Mouse (Mus musculus): ENCODE measurements around the gene Exosc7.
A peak's percentile ranks its signal among the peaks of the same experiment; 100 is the strongest.

The Exosc7 gene

DNA sequence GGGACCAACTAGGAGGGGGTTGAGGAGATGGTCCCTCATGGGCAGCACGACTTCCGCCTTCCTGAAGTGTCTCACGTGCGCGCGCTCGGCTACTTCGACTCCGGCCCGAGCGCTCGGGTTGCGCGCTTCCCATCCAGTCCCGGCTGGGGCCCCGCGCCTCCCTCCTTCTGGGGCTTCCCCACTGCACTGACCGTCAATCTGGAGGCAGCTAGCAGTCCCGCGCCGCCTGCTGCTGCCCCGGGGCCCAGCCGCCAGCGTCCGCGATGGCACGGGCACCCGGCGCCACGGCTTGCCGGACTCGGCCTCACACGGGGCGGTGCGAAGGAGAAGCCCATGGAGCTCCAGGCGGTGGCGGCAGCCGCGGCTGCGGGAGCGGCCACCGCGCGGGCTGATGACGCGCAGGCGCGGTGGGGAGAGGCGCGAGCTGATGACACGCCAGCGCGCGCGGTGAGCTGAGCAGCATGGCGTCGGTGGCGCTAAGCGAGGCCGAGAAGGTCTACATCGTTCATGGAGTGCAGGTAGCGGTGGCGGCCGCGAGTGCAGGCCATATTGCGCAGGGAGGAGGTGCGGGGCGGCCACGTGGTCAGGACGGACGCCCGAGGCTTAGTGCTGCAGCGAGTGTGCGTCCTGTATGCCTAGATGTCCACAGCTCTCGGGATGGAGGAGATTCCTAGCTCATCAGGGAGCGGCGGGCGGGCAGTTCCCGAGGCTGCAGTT, at the start of gene Exosc7, which contains the start of gene Zdhhc3:
TSS of gene Exosc7 (plus strand) at position 411 of the 717 bp plus-strand sequence.
TSS of gene Zdhhc3 (minus strand) at position 401 of the 717 bp plus-strand sequence.
- peak; percentile 95 for DNase-seq (ENCODE audit: low read depth, low spot score)

DNA sequence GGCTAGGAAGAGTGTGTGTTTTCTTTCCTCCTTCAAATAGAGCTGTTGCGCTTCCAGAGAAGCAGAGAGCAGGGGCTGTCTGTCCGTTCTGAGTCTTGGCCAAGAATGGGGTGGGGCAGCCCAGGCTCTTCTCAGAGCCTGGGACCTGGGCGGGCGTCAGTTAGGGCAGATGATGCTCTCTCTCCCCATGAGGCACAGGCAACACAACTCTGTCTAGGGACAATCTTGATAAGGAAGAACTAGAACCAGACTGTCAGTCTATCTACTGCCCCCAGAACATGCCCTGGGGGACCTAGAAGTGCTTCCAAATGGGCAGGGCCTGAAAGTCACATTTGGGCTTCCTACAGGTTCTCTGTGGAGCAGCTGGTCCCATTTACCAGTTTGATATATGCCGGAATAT, 33.9 kb upstream of the Exosc7 start:
- DNase-seq (ENCODE audit: low read depth, low spot score), result no peak

DNA sequence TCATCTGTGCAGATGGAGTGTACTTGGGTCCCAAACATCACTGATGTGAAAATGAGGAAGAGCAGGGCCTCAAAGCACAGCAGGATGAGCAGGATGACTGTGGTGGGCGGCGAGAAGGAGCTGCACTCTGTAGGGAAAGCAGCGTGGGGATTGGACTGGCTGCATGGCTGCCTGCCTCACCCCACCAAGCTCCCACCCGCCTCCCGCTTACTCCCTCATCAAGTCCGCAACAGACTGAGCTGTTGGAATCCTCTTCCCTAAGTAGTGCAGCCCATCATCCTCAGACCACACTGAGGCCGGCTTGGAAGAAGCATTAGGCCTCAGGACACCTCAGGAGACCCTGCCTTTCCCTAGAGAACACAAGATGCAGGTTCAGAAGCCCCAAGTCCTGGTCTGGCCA, 32.7 kb upstream of the Exosc7 start:
- DNase-seq (ENCODE audit: low read depth, low spot score), result no peak

DNA sequence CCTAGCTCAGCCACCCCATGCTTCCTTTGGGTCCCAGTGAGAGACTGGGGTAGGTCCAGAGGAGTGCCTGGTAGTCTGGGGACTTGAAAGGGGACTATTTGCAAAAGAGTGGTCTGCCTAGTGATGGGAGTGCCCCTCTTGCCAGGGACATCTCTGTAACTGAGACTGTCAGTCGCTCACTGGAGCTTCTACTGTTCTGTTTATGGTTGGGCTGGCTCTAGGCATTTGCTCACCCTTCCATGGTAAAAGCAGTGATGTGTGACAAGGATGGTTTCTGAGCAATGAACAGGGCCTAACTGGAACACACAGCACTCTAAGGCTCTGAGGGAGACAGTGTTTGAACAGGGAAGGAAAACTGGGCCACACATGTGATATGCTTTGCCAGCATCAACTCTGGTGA, 32.2 kb upstream of the Exosc7 start:
- DNase-seq (ENCODE audit: low read depth, low spot score), result no peak

DNA sequence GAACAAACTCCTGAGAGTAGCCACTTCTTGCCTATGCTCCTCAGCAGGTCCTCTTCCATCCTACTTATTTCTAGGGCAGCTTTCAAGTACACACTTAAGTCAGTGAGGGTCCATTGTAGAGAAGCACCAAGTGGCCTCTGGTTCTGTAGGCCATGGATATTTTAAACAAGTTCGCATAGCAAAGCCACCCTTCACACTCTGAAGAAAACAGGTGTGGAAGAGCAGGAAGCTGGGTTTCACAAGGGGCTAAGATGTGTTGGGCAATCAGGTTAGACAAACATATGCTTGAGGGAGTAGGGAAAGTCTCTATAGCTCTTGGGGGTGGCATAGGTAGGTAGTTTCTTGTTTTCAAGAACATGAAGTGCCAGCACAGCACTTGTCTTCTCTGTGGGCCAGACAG, 27.6 kb upstream of the Exosc7 start:
- DNase-seq (ENCODE audit: low read depth, low spot score), result no peak

DNA sequence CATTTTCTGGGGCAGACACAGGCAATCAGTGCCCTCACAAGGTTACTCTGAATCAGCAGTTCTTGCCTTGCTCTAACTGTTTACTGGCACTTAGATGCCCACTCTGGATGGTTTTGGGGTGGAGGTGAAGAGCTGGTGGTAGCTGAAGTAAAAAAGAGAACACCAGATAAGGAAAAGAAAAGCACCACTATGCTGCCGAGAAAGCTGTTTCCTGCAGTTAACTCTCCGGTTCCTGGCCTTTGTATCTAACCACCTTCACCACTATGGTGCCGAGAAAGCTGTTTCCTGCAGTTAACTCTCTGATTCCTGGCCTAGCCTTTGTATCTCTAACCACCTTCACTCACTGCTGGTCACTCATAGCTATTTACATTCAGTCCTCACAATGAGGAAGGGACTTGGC, 25.5 kb upstream of the Exosc7 start:
- DNase-seq (ENCODE audit: low read depth, low spot score), result no peak

DNA sequence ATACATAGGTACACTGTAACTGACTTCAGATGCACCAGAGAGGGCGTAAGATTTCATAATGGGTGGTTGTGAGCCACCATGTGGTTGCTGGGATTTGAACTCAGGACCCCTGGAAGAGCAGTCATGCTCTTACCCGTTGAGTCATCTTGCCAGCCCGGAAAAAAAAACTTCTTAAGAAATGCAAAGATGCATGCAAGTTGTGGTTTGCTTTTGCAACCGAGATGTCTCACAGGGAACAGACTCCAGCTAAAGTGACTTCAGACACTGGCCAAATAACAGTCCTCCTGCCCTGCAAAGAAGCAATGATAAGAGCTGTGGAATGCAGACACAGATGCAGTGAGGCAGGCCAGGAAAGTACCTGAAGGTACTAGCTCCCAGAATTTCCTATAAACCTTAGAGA, 22.2 kb upstream of the Exosc7 start:
- no peak for DNase-seq (ENCODE audit: low read depth, low spot score)

DNA sequence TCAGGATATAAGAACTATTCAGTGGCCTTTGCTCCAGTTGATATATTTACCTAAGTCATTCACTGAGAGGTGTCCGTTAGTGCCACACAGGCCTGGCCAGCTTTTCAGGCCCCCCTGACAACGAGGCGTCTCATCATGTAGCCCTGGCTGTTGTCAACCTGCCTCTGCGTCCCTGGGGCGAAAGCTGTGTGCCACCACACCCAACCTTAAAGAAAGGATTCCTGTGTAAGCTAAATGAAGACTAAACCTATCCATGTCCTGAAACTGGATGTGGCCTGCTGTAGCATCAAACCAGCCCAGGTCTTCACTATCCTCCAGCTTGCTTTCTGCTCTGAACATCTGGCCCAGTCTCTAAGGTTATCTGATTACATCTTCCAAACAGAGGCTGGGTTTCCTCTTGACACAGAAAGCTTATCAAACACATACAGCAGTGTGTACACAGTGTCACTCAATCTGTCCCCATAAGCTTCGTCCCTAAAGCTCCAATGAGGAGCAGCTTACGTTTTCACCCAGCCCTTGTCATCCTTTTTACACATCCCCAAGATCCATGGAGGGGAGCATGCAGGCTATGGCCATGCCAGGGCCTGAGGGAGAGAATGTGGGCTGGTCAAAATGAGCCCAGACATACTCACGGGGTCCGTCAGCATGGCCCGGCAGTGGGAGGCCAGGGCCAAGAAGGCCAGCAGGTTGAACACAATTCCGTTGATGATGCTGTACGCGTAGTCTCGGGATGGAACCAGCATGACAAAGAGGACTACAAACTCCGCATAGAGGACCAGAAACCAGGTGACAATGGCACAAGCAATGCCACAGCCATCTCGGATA, 13.2 kb upstream of the Exosc7 start:
- no peak for DNase-seq (ENCODE audit: low read depth, low spot score)

DNA sequence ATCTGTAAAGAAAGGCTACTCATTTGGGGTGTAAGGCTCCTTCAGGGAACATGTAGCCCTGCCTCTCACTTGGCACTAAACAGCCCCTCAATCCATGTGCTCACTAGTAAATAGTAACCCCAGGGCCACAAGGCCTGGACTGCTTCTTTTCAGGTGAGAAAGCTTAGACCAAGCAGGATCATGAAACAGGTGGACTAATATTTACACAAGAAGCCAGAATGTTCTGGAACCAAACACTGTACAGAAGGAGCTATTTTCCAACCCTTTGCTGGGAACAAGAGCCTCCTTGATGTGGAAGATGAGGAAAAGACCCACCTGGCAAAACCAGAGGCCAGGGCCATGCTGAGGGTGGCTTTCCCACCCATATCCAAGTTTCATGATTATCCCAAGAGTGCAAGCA, 9.6 kb upstream of the Exosc7 start:
- no peak for DNase-seq (ENCODE audit: low read depth, low spot score)

DNA sequence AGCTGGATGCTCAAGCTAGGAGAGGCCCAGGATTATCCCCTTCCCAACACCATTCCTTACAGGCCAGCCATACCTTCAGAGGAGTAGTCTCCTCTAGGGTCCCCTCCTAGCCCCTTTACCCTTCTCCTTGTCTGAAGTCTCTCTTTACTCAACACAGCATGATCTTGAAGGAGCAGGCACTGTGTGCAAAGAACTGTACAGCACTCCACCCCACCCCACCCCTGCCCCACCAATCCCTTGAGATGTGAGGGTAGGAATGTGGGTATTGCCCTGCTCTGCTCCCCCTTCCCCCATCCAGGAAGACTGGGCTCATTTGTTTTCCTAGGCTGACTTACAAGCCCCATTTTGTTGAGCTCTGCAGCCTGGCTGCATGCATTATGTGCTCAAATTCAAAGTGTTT, 8.7 kb upstream of the Exosc7 start:
- no peak for DNase-seq (ENCODE audit: low read depth, low spot score)

DNA sequence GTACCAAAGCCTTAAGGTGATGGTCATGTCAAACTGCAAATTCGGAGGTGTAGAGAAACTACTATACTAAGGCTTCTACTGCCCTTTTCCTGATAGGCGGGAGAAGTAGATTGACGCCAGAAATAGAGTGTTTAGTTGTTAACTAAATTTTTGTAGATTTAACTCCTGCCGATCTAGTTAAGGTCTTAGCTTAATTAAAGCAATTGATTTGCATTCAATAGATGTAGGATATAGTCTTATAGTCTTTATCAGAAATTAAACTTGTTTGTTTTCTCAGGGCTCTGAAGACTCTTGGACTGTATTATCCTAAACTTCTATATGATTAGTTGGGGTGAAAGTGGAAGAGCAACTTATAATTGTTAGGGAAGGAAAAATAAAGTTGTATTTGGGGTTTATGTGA, 5.8 kb upstream of the Exosc7 start:
- no peak for DNase-seq (ENCODE audit: low read depth, low spot score)

DNA sequence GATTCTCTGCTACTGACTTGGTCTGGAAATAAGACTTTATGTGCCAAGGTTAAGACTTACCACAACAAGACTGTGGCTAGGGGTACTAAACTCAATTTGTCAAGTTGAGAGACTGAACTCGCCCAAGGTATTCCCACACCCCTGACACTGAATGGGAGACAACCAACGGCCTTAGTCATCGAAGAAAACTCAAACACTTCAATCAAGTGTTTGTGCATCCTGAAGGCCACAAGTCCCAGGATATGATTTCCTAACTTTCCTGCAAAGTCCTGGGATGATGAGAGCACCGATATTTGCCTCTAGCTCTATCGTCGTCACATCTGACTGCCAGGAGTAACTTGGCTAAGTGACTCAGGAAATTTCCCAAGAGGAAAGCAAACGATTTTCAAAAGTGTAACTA, 3.8 kb upstream of the Exosc7 start:
- DNase-seq (ENCODE audit: low read depth, low spot score), result no peak

DNA sequence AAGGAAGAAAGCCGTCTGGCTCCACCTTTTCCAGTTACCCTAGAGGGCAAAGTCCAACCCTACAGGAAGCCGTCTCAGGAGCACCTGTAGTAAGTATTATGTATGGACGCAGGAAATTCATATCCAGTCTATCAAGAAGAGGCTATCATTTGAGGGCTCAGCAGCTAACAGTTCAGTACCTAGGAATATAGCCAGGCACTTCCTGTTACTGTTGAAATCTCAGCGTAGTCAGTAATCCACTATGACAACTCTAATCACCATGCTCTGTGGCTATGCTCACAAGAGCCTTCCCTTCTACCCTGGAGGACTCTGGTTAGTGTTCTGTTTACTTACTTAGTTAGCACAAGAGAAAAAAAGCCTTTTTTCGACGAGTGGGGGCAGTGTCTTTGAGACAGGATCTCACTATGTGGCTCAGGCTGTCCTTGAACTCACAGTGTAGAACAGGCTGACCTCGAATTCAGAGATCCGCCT, 1.2 kb upstream of the Exosc7 start:
- DNase-seq (ENCODE audit: low read depth, low spot score), result peak; percentile 49

DNA sequence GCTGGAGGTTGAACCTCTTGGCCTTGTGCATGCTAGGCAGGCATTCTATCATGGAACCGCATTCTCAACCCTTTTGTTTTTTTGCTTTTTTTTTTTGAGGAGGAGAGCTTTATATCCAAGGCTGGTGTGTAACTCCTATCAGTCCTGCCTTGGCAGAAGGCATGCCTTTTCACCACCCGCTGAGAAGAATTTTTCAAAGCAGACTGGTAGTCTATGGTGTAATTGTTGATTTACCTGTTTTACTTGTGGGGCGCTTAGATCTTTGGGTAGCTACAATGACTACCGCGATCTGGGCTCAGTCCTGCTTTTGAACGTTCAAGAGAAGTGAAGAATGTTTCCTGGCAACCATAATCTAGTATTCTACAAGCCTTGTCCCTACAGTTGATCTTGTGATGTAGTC, 916 bp downstream of the Exosc7 start:
- no peak for DNase-seq (ENCODE audit: low read depth, low spot score)

DNA sequence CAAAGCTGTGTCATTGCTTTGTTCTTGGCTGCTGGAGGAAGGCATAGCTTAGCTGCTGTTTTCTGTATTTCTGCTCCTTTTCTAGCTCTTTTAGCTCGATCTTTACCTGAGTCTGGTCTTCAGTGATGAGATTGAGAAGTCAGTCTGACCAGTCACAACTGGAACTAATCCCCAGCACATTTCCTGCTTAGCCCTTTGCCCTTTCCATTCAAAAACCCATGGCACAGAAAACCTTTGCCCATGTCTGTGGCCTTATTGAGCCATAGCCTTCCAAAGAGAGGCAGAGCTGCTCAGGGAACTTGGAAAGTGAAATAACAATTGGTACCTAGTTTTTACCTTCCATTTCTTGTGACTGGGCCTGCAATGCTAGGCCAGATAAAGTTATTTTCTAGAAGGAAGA, 2.6 kb downstream of the Exosc7 start:
- no peak for DNase-seq (ENCODE audit: low read depth, low spot score)

DNA sequence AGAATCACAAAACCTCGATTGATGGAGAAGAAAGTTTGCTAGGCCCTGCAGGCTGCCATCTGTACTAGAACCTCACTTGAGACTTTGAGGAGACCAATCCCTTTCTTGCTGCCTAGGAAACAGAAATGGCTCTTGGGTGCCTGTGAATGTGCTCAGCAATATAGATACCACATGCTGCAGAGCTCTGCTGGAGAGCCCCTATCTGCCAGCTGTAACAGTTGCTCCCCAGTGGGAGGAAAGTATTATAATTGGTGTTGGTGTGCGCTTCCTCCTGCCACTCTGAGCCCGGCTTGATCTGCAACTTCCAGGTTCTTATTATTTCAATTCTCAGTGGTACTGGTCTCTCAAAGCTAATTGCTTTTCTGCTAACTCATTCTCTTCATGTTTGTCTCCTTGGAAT, 10.0 kb downstream of the Exosc7 start:
- no peak for DNase-seq (ENCODE audit: low read depth, low spot score)

DNA sequence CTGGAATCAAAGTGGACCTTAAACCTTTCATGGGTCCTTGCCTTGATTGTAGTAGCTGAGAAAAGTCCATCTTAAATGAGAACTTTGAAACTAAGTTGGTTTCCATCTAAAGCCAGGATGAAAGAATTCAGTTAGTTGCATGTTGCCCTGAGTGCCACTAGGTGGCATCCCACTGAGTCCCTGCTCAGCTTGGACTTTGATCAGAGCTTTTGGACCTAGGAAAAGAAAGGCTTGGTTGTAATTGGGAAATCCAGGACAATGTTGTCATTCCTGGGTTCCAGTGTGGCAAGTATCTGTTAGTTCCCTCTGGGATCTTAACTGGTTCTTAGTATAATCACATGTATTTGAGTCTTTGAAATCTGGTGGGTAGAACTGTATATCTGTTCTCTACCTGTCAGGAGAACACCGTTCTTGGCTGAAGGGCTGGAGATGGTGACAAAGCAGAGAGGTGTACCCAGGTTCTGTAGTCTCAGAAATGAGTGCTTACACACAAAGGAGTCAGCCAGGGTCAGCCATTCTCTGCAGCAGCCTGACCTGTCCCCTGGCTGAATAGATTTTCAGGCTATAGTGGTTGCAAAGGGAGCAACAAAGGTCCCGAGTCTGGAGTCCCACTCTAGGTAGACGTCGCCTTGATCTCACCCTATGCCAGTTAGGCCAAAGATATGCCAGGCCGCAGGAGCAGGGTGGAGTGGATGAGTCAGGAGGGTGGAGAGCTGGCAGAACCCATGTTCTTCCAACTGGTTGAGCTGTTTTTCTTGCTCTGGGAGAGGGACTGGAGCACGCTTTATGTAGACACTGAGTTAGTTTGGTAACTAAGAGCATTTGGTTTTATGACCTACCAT, 10.8 kb downstream of the Exosc7 start:
- DNase-seq (ENCODE audit: low read depth, low spot score), result peak; percentile 49

DNA sequence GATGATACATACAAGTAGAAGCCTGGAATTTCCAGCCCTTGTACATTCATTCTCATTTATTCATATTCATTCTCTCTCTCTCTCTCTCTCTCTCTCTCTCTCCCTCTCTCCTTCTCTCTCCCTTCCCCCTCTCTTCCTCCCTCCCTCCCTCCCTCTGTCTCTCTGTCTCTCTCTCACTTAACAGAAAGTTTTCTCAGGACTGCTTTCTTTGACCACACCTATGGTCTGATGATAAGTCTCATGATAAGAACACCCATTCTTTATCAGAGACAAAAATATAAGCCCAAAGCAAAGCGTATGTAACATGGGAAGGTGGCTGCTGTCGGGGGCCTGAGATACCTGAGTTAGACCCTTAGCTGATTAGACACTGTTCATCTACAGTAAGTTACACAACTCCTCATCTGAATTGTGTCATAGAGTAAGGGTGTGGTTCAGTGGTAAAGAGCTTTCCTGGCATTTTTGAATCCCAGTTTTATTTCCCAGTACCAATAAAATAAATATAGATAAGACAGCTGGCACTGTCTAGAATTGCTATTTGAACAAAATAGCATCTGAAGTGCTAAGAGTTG, 11.5 kb downstream of the Exosc7 start:
- no peak for DNase-seq (ENCODE audit: low read depth, low spot score)

DNA sequence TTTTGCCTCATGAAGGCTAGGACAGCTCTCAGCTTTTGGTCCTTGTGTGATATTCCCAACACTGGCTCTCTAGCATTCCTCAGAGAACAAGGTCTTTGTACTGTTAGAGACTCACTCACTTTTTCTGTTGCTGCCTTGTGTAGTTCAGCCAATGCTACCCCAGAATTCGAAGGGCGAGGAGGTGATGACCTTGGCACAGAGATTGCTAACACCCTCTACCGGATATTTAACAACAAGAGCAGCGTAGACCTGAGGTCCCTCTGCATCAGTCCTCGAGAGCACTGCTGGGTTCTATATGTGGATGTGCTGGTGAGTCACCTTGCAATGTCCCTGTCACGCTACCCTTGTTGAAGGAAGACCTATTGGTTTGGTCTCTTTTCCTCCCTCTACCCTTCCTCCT, 14.6 kb downstream of the Exosc7 start:
- no peak for DNase-seq (ENCODE audit: low read depth, low spot score)

DNA sequence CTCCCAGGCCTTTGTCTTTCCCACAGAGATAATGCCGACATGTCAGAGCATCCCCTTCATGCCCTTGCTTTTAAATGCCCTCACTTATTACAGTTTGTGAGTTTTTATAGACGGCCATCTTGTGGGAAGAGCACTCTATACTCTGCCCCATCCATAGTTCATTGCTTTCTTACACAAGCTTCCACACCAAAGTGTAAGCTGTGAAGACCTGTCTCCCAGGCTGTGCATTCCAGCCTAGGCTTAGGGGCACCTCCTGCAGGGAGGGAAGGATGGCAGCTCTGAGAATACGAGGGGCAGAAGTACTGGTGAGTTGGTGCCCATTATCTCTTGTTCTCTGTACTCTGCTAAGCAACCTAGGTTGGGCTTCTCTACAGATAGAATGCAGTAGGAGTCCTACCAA, 20.0 kb downstream of the Exosc7 start:
- DNase-seq (ENCODE audit: low read depth, low spot score), result no peak

DNA sequence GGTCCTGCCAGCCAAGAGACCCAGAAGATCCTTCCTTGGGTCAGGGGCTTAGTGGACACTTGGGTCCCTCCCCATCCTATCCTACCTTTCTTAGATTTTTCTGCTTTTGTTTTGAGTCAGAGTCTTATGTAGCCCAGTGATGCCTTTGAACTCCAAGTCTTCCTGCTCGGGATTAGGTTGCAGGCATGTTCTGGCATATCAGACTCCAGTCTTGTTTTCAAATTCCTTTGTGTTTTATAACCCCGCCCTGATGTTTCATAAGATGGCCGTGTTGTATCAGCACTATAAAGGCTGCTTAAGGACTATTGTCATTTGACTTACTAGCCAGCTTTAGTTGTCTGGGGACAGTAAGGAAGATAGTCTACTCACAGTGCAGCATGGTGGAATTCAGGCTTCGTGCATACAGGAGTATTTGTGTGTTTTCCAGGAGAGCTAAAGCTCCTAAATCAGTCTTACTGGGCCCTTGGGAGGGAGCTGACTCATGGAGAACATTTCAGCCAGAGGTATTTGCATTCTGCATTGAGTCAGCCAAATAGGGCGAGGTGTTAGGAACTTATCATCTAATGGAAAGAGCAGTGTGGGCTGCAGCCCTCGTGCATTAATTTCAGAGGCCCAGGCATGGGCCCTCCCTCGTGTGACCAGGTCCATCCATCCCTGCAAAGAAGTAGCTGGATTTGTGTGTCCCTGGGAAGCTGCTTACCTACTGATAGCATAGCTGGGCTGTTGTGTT, 24.1 kb downstream of the Exosc7 start:
- DNase-seq (ENCODE audit: low read depth, low spot score), result no peak

Data from CD4-positive, CD25-positive, alpha-beta regulatory T cell, adult 2 months (primary cell).